ENCODE assay signal across 8 mouse cellular contexts in genomic region chr11:87357317-87358300, GRCm38 (mm10). TPM values are rescaled to one million over a fixed set of nuclear protein-coding genes. Genes with fewer than 3 reads are reported as not detected.
DNase-seq lines count a peak whose midpoint lies in the region; ATAC-seq and TF ChIP-seq lines count a peak whose summit lies in the region.

No protein-coding gene starts in this region.

- H3K4me3 ChIP-seq in heart, adult 2 months, result peak overlapping the region; percentile 87
- peak overlapping the region; percentile 83 for H3K4me3 ChIP-seq in ES-Bruce4 (ENCODE audit: low read depth, low read length)
- H3K4me3 ChIP-seq in heart, postnatal 0 days (ENCODE audit: low read depth, low read length), result peak overlapping the region; percentile 80
- peak overlapping the region; percentile 78 for H3K4me3 ChIP-seq in limb, embryonic 10.5 days

- no peak for TF ChIP-seq CTCF in heart, adult 2 months (IDR thresholded peaks at IDR 0.05)
- TF ChIP-seq CTCF in ES-Bruce4 (IDR thresholded peaks at IDR 0.05; ENCODE audit: low read depth, low read length), result no peak
- no peak for TF ChIP-seq CTCF in heart, postnatal 0 days (IDR thresholded peaks at IDR 0.05; ENCODE audit: low read depth)

- H3K36me3 ChIP-seq in heart, adult 2 months (ENCODE audit: control insufficient read depth, insufficient read depth, low read length), result no peaks in the 10 kb centered on the region
- H3K36me3 ChIP-seq in ES-Bruce4 (ENCODE audit: control insufficient read depth, insufficient read depth, low read length, poor library complexity, severe bottlenecking), result no peaks in the 10 kb centered on the region
- no peaks in the 10 kb centered on the region for H3K36me3 ChIP-seq in heart, postnatal 0 days (replicated peaks; ENCODE audit: control insufficient read depth, insufficient read depth, low read length)
- no peaks in the 10 kb centered on the region for H3K36me3 ChIP-seq in limb, embryonic 10.5 days

- TF ChIP-seq EP300 in heart, adult 2 months (IDR thresholded peaks at IDR 0.05; ENCODE audit: insufficient read depth, low read depth, low read length), result no peak
- no peak for TF ChIP-seq EP300 in ES-Bruce4 (IDR thresholded peaks at IDR 0.05; ENCODE audit: insufficient read depth, low read depth, low read length)
- TF ChIP-seq EP300 in heart, postnatal 0 days (IDR thresholded peaks at IDR 0.05; ENCODE audit: low read depth), result no peak

- intact Hi-C loops in heart, adult 2 months (cut with DNase I), result loop anchor here (5.0 kb wide), 1 partner anchor 60 kb away; no protein-coding TSS in a partner anchor
- intact Hi-C loops in heart, postnatal 25 days (cut with DNase I), result no loop called here

- no peak overlapping the region for H3K27ac ChIP-seq in heart, adult 2 months
- no peak overlapping the region for H3K27ac ChIP-seq in ES-Bruce4 (ENCODE audit: insufficient read depth, low read length)
- 0 out of 2 replicates have a peak overlapping the region, but pooled peaks have one; percentile 18 for H3K27ac ChIP-seq in heart, postnatal 0 days (ENCODE audit: low read depth)
- H3K27ac ChIP-seq in limb, embryonic 10.5 days, result peak overlapping the region; percentile 71

- 0 out of 2 replicates have a peak, but pooled peaks cover 2% of the 10 kb centered on the region for H3K4me1 ChIP-seq in heart, adult 2 months (ENCODE audit: control insufficient read depth, insufficient read depth, low read length)
- H3K4me1 ChIP-seq in ES-Bruce4 (ENCODE audit: control insufficient read depth, insufficient read depth, low read length), result no peaks in the 10 kb centered on the region
- no peaks in the 10 kb centered on the region for H3K4me1 ChIP-seq in heart, postnatal 0 days (ENCODE audit: control insufficient read depth, insufficient read depth)
- H3K4me1 ChIP-seq in limb, embryonic 10.5 days, result peaks cover 19% of the 10 kb centered on the region

- H3K79me2 ChIP-seq in heart, adult 2 months (replicated peaks; ENCODE audit: control insufficient read depth, insufficient read depth, low read length), result no peaks in the 10 kb centered on the region

- TF ChIP-seq POLR2A in heart, adult 2 months (IDR thresholded peaks at IDR 0.05; ENCODE audit: insufficient read depth, low read depth, low read length), result no peak
- TF ChIP-seq POLR2A in ES-Bruce4 (IDR thresholded peaks at IDR 0.05; ENCODE audit: insufficient read depth, low read length), result no peak

- peak overlapping the region; percentile 80 for H3K9ac ChIP-seq in heart, adult 2 months (ENCODE audit: low read depth, low read length)
- peak overlapping the region; percentile 83 for H3K9ac ChIP-seq in ES-Bruce4 (ENCODE audit: low read depth, poor library complexity, severe bottlenecking)
- H3K9ac ChIP-seq in heart, postnatal 0 days (replicated peaks; ENCODE audit: low read depth, low read length), result peak overlapping the region; percentile 64

- 7% methylated on average over 31 of the region's 31 CpGs for WGBS in heart, adult 2 months
- 7% methylated on average over 31 of the region's 31 CpGs for WGBS in heart, postnatal 0 days
- 8% methylated on average over 31 of the region's 31 CpGs for WGBS in limb, embryonic 10.5 days

- peak overlapping the region; percentile 88 for H3K4me2 ChIP-seq in heart, postnatal 0 days (ENCODE audit: low read depth, low read length)

- no peaks in the 10 kb centered on the region; the same call in none of the 2 replicates for H3K27me3 ChIP-seq in heart, adult 2 months (ENCODE audit: control insufficient read depth, insufficient read depth, low read length)
- H3K27me3 ChIP-seq in ES-Bruce4 (ENCODE audit: control insufficient read depth, insufficient read depth, low read length, poor library complexity, severe bottlenecking), result peaks cover 13% of the 10 kb centered on the region
- 0 out of 2 replicates have a peak, but pooled peaks cover 4% of the 10 kb centered on the region for H3K27me3 ChIP-seq in heart, postnatal 0 days (ENCODE audit: control insufficient read depth, insufficient read depth, low read length)
- H3K27me3 ChIP-seq in limb, embryonic 10.5 days (ENCODE audit: low read depth, poor library complexity, severe bottlenecking), result peaks cover 50% of the 10 kb centered on the region

- ATAC-seq in heart, postnatal 0 days (ENCODE audit: insufficient read depth, low read depth), result no peak

- peak; percentile 15 to 31 for DNase-seq in heart, adult 2 months
- no peak for DNase-seq in heart, postnatal 25 days (ENCODE audit: low spot score)
- DNase-seq in embryo, embryonic 10 days (ENCODE audit: low spot score), result peak; percentile 34
- DNase-seq in heart, postnatal 0 days (ENCODE audit: low spot score), result no peak
- no peak for DNase-seq in limb, embryonic 10.5 days (ENCODE audit: low spot score)
- DNase-seq in naive thymus-derived CD4-positive, alpha-beta T cell, adult 2 months (ENCODE audit: low read depth), result peak; percentile 41
- no peak for DNase-seq in adipocyte (ENCODE audit: low spot score)

- H3K9me3 ChIP-seq in ES-Bruce4 (replicated peaks; ENCODE audit: control insufficient read depth, insufficient read depth, low read length, poor library complexity, severe bottlenecking), result no peaks in the 10 kb centered on the region
- H3K9me3 ChIP-seq in heart, postnatal 0 days (replicated peaks; ENCODE audit: control insufficient read depth, low read length), result no peaks in the 10 kb centered on the region
- no peaks in the 10 kb centered on the region for H3K9me3 ChIP-seq in limb, embryonic 10.5 days (replicated peaks)

RNA-seq across cellular contexts. Expression of gene Ppm1e, which starts 1.2 kb away (rescaled TPM):
- total RNA-seq in heart, adult 2 months (2021), result 1 to 10 TPM; 6.3 to 6.9 TPM
- 1.8 and 4.4 TPM in 2 replicates for polyA plus RNA-seq in heart, adult 2 months (2012; rRNA removed)
- 10 to 100 TPM in 1 of 2 experiments, 1 to 10 TPM in 1; 8.1 to 10.0 TPM for total RNA-seq in heart, postnatal 25 days (2021)
- 1.2 and 1.4 TPM in 2 replicates for polyA plus RNA-seq in ES-Bruce4 (2011; ENCODE audit: insufficient read depth, insufficient read length, low read depth, missing spikeins)
- 10.3 and 19.9 TPM in 2 replicates for total RNA-seq in heart, postnatal 0 days (2014; rRNA removed; ENCODE audit: low replicate concordance)
- polyA plus RNA-seq in heart, postnatal 0 days (2015; fragmentation: Nextera tagmentation; extraction: Ambion mirVana), result 3.5 and 4.3 TPM in 2 replicates
- 2.2 and 2.4 TPM in 2 replicates for polyA plus RNA-seq in limb, embryonic 10.5 days (2016; fragmentation: Nextera tagmentation; extraction: Ambion mirVana)

RNA-seq across cellular contexts. Expression of gene Rad51c, which starts 47.1 kb away (rescaled TPM):
- total RNA-seq in heart, adult 2 months (2021), result 1 to 10 TPM in 1 of 2 experiments, under 1 TPM in 1; 0.89 to 1.7 TPM
- 0.35 and 0.97 TPM in 2 replicates for polyA plus RNA-seq in heart, adult 2 months (2012; rRNA removed)
- 1 to 10 TPM; 1.6 to 1.7 TPM for total RNA-seq in heart, postnatal 25 days (2021)
- 30.9 and 31.0 TPM in 2 replicates for polyA plus RNA-seq in ES-Bruce4 (2011; ENCODE audit: insufficient read depth, insufficient read length, low read depth, missing spikeins)
- 3.7 and 6.9 TPM in 2 replicates for total RNA-seq in heart, postnatal 0 days (2014; rRNA removed; ENCODE audit: low replicate concordance)
- 4.7 and 5.2 TPM in 2 replicates for polyA plus RNA-seq in heart, postnatal 0 days (2015; fragmentation: Nextera tagmentation; extraction: Ambion mirVana)
- polyA plus RNA-seq in limb, embryonic 10.5 days (2016; fragmentation: Nextera tagmentation; extraction: Ambion mirVana), result 11.5 and 15.4 TPM in 2 replicates

RNA-seq across cellular contexts. Expression of gene Tex14, which starts 47.3 kb away (rescaled TPM):
- under 1 TPM in 1 of 2 experiments, not detected in 1; 0.23 TPM for total RNA-seq in heart, adult 2 months (2021)
- polyA plus RNA-seq in heart, adult 2 months (2012; rRNA removed), result 0.08 and 0.35 TPM in 2 replicates
- under 1 TPM; 0.36 to 0.47 TPM for total RNA-seq in heart, postnatal 25 days (2021)
- 15.9 and 17.9 TPM in 2 replicates for polyA plus RNA-seq in ES-Bruce4 (2011; ENCODE audit: insufficient read depth, insufficient read length, low read depth, missing spikeins)
- total RNA-seq in heart, postnatal 0 days (2014; rRNA removed; ENCODE audit: low replicate concordance), result 0.04 and 0.46 TPM in 2 replicates
- 0.22 TPM in 1 of 2 replicates, not detected in the other for polyA plus RNA-seq in heart, postnatal 0 days (2015; fragmentation: Nextera tagmentation; extraction: Ambion mirVana)
- polyA plus RNA-seq in limb, embryonic 10.5 days (2016; fragmentation: Nextera tagmentation; extraction: Ambion mirVana), result 0.16 and 0.33 TPM in 2 replicates

Comparison
In these comparisons a context has a peak if more than half of its experiments do, and no peak if none do; other contexts are left out.
1. DNase-seq: peak in heart, adult 2 months (2 of 2), embryo, embryonic 10 days (single experiment) and naive thymus-derived CD4-positive, alpha-beta T cell, adult 2 months (single experiment); none in heart, postnatal 25 days (single experiment), heart, postnatal 0 days (single experiment), limb, embryonic 10.5 days (single experiment) and adipocyte (single experiment).
2. H3K27ac ChIP-seq: peak in heart, postnatal 0 days (single experiment) and limb, embryonic 10.5 days (single experiment); none in heart, adult 2 months (single experiment) and ES-Bruce4 (single experiment).
3. RNA of gene Tex14, which starts 47.3 kb away (polyA plus RNA-seq): 15.9 to 17.9 TPM in ES-Bruce4; 0.22 TPM in heart, postnatal 0 days, 0.16 to 0.33 TPM in limb, embryonic 10.5 days and 0.08 to 0.35 TPM in heart, adult 2 months; every median in the first group is over 10 times any median in the second.
4. Peak in every context shown above with its lines, with median percentiles within 50 percentile points of each other: H3K4me3 ChIP-seq and H3K9ac ChIP-seq.